Mouse (Mus musculus) small intestine, adult 2 months (tissue): ENCODE measurements around the gene Cutc.

Source experiments
- CTCF ChIP-seq: fragments of 200-500 bp; IDR thresholded peaks from 2 replicates; pipeline ENCODE4 v1.5.1; 2012; ENCODE audit warnings: low read depth, mild to moderate bottlenecking, control low read depth, inconsistent platforms, low read length, moderate library complexity, mixed read lengths; ENCODE audit not compliant: insufficient replicate concordance, insufficient read length; ENCODE audit errors: extremely low read depth
- POLR2A ChIP-seq: fragments of 200-500 bp; IDR thresholded peaks from 2 replicates; pipeline ENCODE4 v1.6.1; 2012; ENCODE audit warnings: low read depth, mild to moderate bottlenecking, control low read depth, inconsistent platforms, low read length, moderate library complexity

DNA sequence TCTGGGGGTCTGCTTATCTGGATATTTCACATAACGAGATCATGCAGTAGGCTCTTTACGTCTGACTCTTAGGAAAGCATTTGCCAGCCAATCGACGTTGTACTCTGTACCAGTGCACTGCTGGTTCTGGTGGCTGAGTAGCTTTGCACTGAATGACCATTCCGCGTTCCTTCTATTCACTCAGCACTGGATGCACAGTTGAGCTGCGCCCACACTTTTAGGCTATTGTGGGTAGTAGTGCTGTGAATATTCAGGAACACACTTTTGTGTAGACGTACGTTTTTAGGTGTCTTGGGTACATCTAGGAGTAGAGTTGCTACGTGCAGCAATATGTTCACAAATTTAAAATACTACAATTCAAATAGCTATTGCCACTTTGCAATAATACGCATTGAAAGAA is 32.7 kb upstream of the Cutc start:
- TF ChIP-seq CTCF (no peak), POLR2A (no peak)
